Mouse (Mus musculus): Measurements from ENCODE around the gene Prp2. TPM values are rescaled to one million over a fixed set of nuclear protein-coding genes. Genes with fewer than 3 reads are reported as not detected.

Prp2 gene
- polyA plus RNA-seq (2014; fragmentation: Illumina TruSeq; extraction: RNeasy Lipid Tissue Mini Kit (QIAGEN cat#74804); ENCODE audit: low replicate concordance), result not detected

GRCm38 (mm10) chr6:132595613-132596012 lies at the start of gene Prp2:
Prp2 (plus strand) TSS chr6:132595913.

GRCm38 (mm10) chr6:132569509-132569908 lies 26.2 kb upstream of the Prp2 start, which contains the start of gene Prh1:
Prh1 (plus strand) TSS chr6:132569809.

Other genes starting within 250 kb of the Prp2 start
- not detected for gene Gm8882, start 231.8 kb upstream of the Prp2 start, polyA plus RNA-seq (2014; fragmentation: Illumina TruSeq; extraction: RNeasy Lipid Tissue Mini Kit (QIAGEN cat#74804); ENCODE audit: low replicate concordance)
- gene Prh1, start 26.1 kb upstream of the Prp2 start, polyA plus RNA-seq (2014; fragmentation: Illumina TruSeq; extraction: RNeasy Lipid Tissue Mini Kit (QIAGEN cat#74804); ENCODE audit: low replicate concordance), result not detected
- not detected for gene A630073D07Rik, start 55.6 kb downstream of the Prp2 start, polyA plus RNA-seq (2014; fragmentation: Illumina TruSeq; extraction: RNeasy Lipid Tissue Mini Kit (QIAGEN cat#74804); ENCODE audit: low replicate concordance)
- not detected for gene Tas2r120, start 61.0 kb downstream of the Prp2 start, polyA plus RNA-seq (2014; fragmentation: Illumina TruSeq; extraction: RNeasy Lipid Tissue Mini Kit (QIAGEN cat#74804); ENCODE audit: low replicate concordance)
- not detected for gene Tas2r121, start 105.1 kb downstream of the Prp2 start, polyA plus RNA-seq (2014; fragmentation: Illumina TruSeq; extraction: RNeasy Lipid Tissue Mini Kit (QIAGEN cat#74804); ENCODE audit: low replicate concordance)
- gene Tas2r122, start 116.0 kb downstream of the Prp2 start, polyA plus RNA-seq (2014; fragmentation: Illumina TruSeq; extraction: RNeasy Lipid Tissue Mini Kit (QIAGEN cat#74804); ENCODE audit: low replicate concordance), result not detected
- not detected for gene Tas2r115, start 142.1 kb downstream of the Prp2 start, polyA plus RNA-seq (2014; fragmentation: Illumina TruSeq; extraction: RNeasy Lipid Tissue Mini Kit (QIAGEN cat#74804); ENCODE audit: low replicate concordance)
- not detected for gene Tas2r124, start 158.8 kb downstream of the Prp2 start, polyA plus RNA-seq (2014; fragmentation: Illumina TruSeq; extraction: RNeasy Lipid Tissue Mini Kit (QIAGEN cat#74804); ENCODE audit: low replicate concordance)
- gene Tas2r102, start 166.2 kb downstream of the Prp2 start, polyA plus RNA-seq (2014; fragmentation: Illumina TruSeq; extraction: RNeasy Lipid Tissue Mini Kit (QIAGEN cat#74804); ENCODE audit: low replicate concordance), result not detected
- not detected for gene Tas2r136, start 182.2 kb downstream of the Prp2 start, polyA plus RNA-seq (2014; fragmentation: Illumina TruSeq; extraction: RNeasy Lipid Tissue Mini Kit (QIAGEN cat#74804); ENCODE audit: low replicate concordance)
- gene Tas2r117, start 206.9 kb downstream of the Prp2 start, polyA plus RNA-seq (2014; fragmentation: Illumina TruSeq; extraction: RNeasy Lipid Tissue Mini Kit (QIAGEN cat#74804); ENCODE audit: low replicate concordance), result not detected

Measured in small intestine, adult 10 weeks (tissue).